Mouse (Mus musculus): ENCODE measurements around the gene Tpm1. TPM values are rescaled to one million over a fixed set of nuclear protein-coding genes. Genes with fewer than 3 reads are reported as not detected.

Gene Tpm1
- 138 and 143 TPM in 2 replicates for polyA plus RNA-seq (2012; rRNA removed)

GRCm38 (mm10) chr9:67049086-67049824 is at the start of gene Tpm1:
TSS of gene Tpm1 (minus strand) at chr9:67049406.

GRCm38 (mm10) chr9:66975239-66975645 is 74.0 kb downstream of the Tpm1 start, which contains the start of gene Lactb:
TSS of gene Lactb (minus strand) at chr9:66975484.

Other genes starting within 250 kb of the Tpm1 start
- 0.42 and 0.66 TPM in 2 replicates for gene Aph1c, start 214.7 kb downstream of the Tpm1 start, polyA plus RNA-seq (2012; rRNA removed)
- gene Rab8b, start 129.7 kb downstream of the Tpm1 start, polyA plus RNA-seq (2012; rRNA removed) = 1.2 and 2.0 TPM in 2 replicates
- gene Rps27l, start 103.3 kb downstream of the Tpm1 start, polyA plus RNA-seq (2012; rRNA removed) = 4.6 and 4.9 TPM in 2 replicates
- gene Lactb, start 73.9 kb downstream of the Tpm1 start, polyA plus RNA-seq (2012; rRNA removed) = 7.5 and 19.6 TPM in 2 replicates

Measured in stomach, adult 2 months (tissue).